Mouse (Mus musculus): ENCODE measurements at regions not wholly inside any gene's neighbourhood (a gene's known extent, or its start where the extent isn't known, plus 50 kb on each side); places are given as distances from the start of the nearest gene placed in this dataset.

DNA sequence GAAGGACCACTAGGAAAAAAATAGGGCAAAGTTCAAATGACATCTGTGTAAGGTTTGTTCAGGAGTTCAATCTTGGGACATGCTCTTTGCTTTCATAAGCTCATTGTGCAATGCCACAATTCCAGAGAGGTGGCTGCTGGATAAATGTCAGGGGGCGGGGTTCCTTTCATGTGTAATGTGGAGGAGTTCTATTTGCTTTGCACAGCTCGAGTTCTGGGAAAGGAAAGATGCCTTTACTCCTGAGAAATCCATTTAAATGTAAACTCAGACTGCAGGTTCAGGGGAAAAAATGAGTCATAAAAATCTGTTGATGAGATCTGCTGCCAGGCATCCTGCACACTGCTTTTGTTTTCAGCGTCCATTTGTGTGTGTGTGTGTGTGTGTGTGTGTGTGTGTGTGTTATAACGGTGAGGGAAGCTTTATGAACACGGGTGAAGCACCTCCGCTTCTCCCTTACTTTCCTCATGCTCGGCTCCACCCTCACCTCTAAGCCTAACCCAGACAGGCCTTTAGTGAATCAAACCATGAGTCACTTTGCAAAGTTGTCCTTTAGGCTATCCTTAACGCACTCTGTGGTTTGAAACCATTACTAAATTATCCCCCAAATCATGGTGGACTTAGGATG lies 99.9 kb upstream of the Acsl4 start:
- Histone ChIP-seq H3K4me1 (ENCODE audit: control insufficient read depth, insufficient read depth, low read length) (no peaks in the 10 kb centered on the region), H3K36me3 (ENCODE audit: control insufficient read depth, insufficient read depth, low read length) (no peaks in the 10 kb centered on the region), H3K9ac (ENCODE audit: low read depth, low read length) (no peak overlapping the region), H3K27me3 (ENCODE audit: control insufficient read depth, insufficient read depth, low read length) (no peaks in the 10 kb centered on the region), H3K4me3 (ENCODE audit: low read depth, low read length) (no peak overlapping the region), H3K27ac (ENCODE audit: low read depth, low read length) (no peak overlapping the region), H3K9me3 (replicated peaks; ENCODE audit: control insufficient read depth, low read length) (no peaks in the 10 kb centered on the region), H3K4me2 (no peak overlapping the region)
- ATAC-seq (replicated peaks; ENCODE audit: insufficient number of reproducible peaks, low FRiP score, low TSS enrichment), result no peak
- WGBS (ENCODE audit: insufficient replicate concordance), result 59% methylated on average over 8 of the region's 8 CpGs

DNA sequence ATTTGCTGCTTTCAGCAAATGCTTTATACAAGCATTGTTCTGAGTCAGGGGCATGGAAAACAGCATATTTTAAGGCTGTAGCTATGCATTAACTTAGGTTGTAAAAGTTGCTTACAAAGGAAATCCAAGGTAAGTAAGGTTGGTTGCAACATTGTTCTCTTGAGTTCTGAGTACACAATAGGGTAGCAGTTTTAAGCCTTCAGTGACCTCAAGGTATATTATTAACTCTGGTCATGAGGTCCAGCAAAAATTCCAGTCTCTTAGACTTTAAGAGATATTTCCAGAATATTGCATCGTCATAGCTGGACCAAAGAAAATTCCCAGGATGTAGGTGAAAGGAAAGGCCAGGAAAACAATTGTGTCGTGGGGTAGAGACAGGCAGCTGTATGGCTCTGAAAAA lies 110.8 kb upstream of the Acsl4 start:
- Histone ChIP-seq H3K9ac (ENCODE audit: low read depth, low read length) (no peak overlapping the region), H3K27ac (ENCODE audit: low read depth, low read length) (no peak overlapping the region)
- WGBS (ENCODE audit: insufficient replicate concordance), result 72% methylated on average over 2 of the region's 2 CpGs

DNA sequence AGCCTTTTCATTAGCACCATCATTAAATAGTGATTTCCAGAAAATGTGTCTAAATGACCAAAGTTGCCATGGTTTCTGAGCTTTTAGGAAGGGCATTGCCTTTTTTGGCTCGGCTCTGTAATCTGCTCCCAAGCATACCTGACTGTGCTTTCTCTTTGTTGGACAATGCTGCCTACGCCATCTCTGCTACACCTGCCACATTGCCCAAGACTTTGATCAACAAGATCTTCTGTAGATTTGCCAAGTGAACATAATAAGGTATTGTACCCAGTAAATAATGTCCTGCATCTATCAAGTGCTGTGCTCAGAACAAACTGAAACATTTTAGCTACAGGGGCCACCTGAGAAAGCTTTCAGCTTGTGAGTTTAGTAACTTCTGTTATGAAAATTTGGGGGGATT lies 114.6 kb upstream of the Acsl4 start:
- Histone ChIP-seq H3K4me1 (ENCODE audit: control insufficient read depth, insufficient read depth, low read length) (no peaks in the 10 kb centered on the region), H3K4me2 (no peak overlapping the region), H3K27ac (ENCODE audit: low read depth, low read length) (no peak overlapping the region), H3K9me3 (replicated peaks; ENCODE audit: control insufficient read depth, low read length) (no peaks in the 10 kb centered on the region), H3K27me3 (ENCODE audit: control insufficient read depth, insufficient read depth, low read length) (no peaks in the 10 kb centered on the region), H3K36me3 (ENCODE audit: control insufficient read depth, insufficient read depth, low read length) (no peaks in the 10 kb centered on the region), H3K4me3 (ENCODE audit: low read depth, low read length) (no peak overlapping the region), H3K9ac (ENCODE audit: low read depth, low read length) (no peak overlapping the region)
- ATAC-seq (replicated peaks; ENCODE audit: insufficient number of reproducible peaks, low FRiP score, low TSS enrichment), result no peak
- 76% methylated on average over 2 of the region's 2 CpGs for WGBS (ENCODE audit: insufficient replicate concordance)

More for the DNA sequence above, 110.8 kb upstream of the Acsl4 start:
- Histone ChIP-seq H3K4me2 (no peak overlapping the region), H3K4me1 (ENCODE audit: control insufficient read depth, insufficient read depth, low read length) (no peaks in the 10 kb centered on the region), H3K27me3 (ENCODE audit: control insufficient read depth, insufficient read depth, low read length) (no peaks in the 10 kb centered on the region), H3K4me3 (ENCODE audit: low read depth, low read length) (no peak overlapping the region), H3K36me3 (ENCODE audit: control insufficient read depth, insufficient read depth, low read length) (no peaks in the 10 kb centered on the region), H3K9me3 (replicated peaks; ENCODE audit: control insufficient read depth, low read length) (no peaks in the 10 kb centered on the region)
- ATAC-seq (replicated peaks; ENCODE audit: insufficient number of reproducible peaks, low FRiP score, low TSS enrichment), result no peak

DNA sequence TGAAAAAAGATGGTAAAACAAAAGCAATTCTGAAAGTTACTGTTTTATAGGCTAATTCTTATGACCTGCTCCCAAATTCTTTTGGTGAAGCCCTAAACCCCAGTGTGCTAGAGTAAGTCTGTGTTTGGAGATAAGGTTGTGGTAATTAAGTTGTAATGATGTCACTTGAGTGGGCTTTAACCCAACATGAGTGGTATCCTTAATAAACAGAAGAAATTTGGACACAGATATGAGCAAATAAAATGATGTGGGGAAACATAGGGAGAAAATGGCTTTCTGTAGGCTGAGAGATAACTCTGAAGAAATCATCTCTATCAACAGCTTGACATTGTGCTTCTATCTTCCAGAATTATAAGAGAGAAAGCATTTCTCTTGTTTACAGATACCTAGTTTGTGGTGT lies 117.1 kb upstream of the Acsl4 start:
- Histone ChIP-seq H3K27me3 (ENCODE audit: control insufficient read depth, insufficient read depth, low read length) (no peaks in the 10 kb centered on the region; the same call in 1 of the 2 replicates), H3K9ac (ENCODE audit: low read depth, low read length) (no peak overlapping the region), H3K4me3 (ENCODE audit: low read depth, low read length) (no peak overlapping the region), H3K27ac (ENCODE audit: low read depth, low read length) (no peak overlapping the region), H3K36me3 (ENCODE audit: control insufficient read depth, insufficient read depth, low read length) (no peaks in the 10 kb centered on the region), H3K4me1 (ENCODE audit: control insufficient read depth, insufficient read depth, low read length) (no peaks in the 10 kb centered on the region), H3K4me2 (no peak overlapping the region), H3K9me3 (replicated peaks; ENCODE audit: control insufficient read depth, low read length) (no peaks in the 10 kb centered on the region)
- no peak for ATAC-seq (replicated peaks; ENCODE audit: insufficient number of reproducible peaks, low FRiP score, low TSS enrichment)

DNA sequence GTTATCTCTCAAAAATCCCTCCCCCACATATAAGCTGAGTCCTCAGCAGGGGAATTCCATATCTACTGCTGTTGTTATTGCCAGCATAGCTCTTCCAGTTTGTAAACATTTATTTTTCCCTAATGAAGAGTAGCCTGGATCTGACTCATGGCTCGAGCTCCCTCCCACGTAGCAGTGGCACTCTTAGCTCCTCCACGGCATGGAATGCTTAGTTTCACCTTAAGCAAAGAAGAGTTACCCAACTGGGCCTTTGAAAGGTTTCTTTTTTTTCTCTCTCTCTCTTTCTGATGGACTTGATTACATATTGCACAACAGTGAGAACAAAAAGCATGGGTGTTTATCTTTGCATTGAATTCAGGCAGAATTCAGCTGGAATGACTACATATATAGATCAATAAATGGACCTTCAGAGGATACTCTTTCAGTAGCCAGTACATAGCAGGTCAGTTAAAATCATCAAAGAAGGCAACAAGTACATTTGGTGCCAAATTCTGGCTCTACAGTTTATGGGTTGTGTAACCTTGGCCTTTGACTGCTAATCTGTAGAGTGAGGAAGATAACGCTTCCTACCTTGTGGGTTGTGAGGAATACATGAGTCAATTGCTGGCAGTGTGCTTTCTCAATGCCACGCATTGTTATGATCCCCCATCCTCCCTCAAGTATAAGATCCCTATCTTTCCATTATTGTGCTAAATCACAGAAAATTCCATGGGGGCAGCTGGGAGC lies 126.2 kb upstream of the Acsl4 start:
- Histone ChIP-seq H3K27me3 (ENCODE audit: control insufficient read depth, insufficient read depth, low read length) (no peaks in the 10 kb centered on the region; the same call in 1 of the 2 replicates), H3K9me3 (replicated peaks; ENCODE audit: control insufficient read depth, low read length) (no peaks in the 10 kb centered on the region), H3K27ac (ENCODE audit: low read depth, low read length) (no peak overlapping the region), H3K4me2 (no peak overlapping the region), H3K36me3 (ENCODE audit: control insufficient read depth, insufficient read depth, low read length) (no peaks in the 10 kb centered on the region), H3K9ac (ENCODE audit: low read depth, low read length) (no peak overlapping the region), H3K4me3 (ENCODE audit: low read depth, low read length) (no peak overlapping the region), H3K4me1 (ENCODE audit: control insufficient read depth, insufficient read depth, low read length) (no peaks in the 10 kb centered on the region)
- no peak for ATAC-seq (replicated peaks; ENCODE audit: insufficient number of reproducible peaks, low FRiP score, low TSS enrichment)
- WGBS (ENCODE audit: insufficient replicate concordance), result 82% methylated on average over 5 of the region's 5 CpGs

DNA sequence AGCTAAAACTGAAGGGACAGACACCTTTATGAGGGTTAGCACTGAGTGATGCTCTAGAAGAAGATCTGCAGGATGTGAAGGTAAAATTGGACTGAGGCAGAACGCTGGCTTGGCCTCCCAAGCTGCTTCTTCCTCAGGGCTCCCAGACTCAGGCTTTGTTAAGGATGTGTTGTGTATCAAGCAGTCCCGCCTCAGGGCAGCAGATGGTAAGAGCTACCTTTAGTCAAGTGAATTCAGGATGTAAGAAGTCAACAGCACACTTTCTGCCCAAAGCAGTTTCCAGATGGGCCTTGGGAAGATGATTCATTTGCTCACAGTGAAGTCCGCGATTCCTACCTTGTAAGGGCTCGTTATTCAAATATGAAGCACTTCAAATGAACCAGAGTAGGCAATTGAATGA lies 126.9 kb upstream of the Acsl4 start:
- no peak for ATAC-seq (replicated peaks; ENCODE audit: insufficient number of reproducible peaks, low FRiP score, low TSS enrichment)
- Histone ChIP-seq H3K4me2 (no peak overlapping the region), H3K27ac (ENCODE audit: low read depth, low read length) (no peak overlapping the region), H3K27me3 (ENCODE audit: control insufficient read depth, insufficient read depth, low read length) (no peaks in the 10 kb centered on the region), H3K9me3 (replicated peaks; ENCODE audit: control insufficient read depth, low read length) (no peaks in the 10 kb centered on the region), H3K4me1 (ENCODE audit: control insufficient read depth, insufficient read depth, low read length) (no peaks in the 10 kb centered on the region), H3K9ac (ENCODE audit: low read depth, low read length) (no peak overlapping the region), H3K36me3 (ENCODE audit: control insufficient read depth, insufficient read depth, low read length) (no peaks in the 10 kb centered on the region), H3K4me3 (ENCODE audit: low read depth, low read length) (no peak overlapping the region)
- 77% methylated on average over 5 of the region's 5 CpGs for WGBS (ENCODE audit: insufficient replicate concordance)

DNA sequence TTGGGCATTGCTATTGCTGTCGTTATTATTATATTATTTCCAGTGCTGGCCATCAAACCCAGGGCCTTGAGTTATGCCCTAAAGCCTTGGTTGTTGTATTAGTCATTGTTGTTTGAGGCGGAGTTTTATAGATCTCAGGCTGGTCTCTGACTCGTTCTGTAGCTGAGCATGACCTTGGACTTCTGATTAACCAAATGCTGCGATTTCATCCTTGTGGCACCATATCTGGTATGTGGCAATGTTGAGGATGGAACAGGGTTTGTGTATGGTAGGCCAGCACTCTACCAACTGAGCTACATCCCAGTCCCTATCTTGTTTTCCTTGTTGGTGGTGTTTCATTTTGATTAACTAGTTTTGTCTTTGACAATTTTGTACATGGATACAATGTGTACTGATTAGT lies 130.7 kb upstream of the Acsl4 start:
- no peaks in the 10 kb centered on the region for H3K4me1 ChIP-seq (ENCODE audit: control insufficient read depth, insufficient read depth, low read length)
- 78% methylated on average over 4 of the region's 4 CpGs for WGBS (ENCODE audit: insufficient replicate concordance)
- H3K4me3 ChIP-seq (ENCODE audit: low read depth, low read length), result no peak overlapping the region
- no peak overlapping the region for H3K27ac ChIP-seq (ENCODE audit: low read depth, low read length)
- no peak overlapping the region for H3K4me2 ChIP-seq
- H3K9me3 ChIP-seq (replicated peaks; ENCODE audit: control insufficient read depth, low read length), result no peaks in the 10 kb centered on the region
- H3K9ac ChIP-seq (ENCODE audit: low read depth, low read length), result no peak overlapping the region
- no peak for ATAC-seq (replicated peaks; ENCODE audit: insufficient number of reproducible peaks, low FRiP score, low TSS enrichment)
- no peaks in the 10 kb centered on the region for H3K36me3 ChIP-seq (ENCODE audit: control insufficient read depth, insufficient read depth, low read length)
- no peaks in the 10 kb centered on the region for H3K27me3 ChIP-seq (ENCODE audit: control insufficient read depth, insufficient read depth, low read length)

DNA sequence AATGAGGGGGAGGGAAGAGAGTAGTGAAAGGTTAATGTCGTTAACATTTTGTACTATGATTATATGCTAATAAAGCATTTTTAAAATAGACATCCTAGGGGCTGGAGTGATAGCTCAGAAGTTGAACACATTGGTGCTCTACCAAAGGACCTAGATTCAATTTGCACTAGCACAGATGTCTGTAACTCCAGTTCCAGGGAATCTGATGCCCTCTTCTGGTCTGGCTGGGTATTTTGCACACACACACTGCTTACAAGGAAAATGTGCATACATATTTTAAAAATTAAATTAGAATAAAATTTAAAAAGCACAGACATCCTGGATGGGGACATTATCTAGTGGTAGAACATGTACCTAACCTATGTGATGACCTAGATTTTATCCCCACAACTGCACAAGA lies 136.6 kb upstream of the Acsl4 start:
- Histone ChIP-seq H3K4me2 (no peak overlapping the region), H3K9ac (ENCODE audit: low read depth, low read length) (no peak overlapping the region), H3K27me3 (ENCODE audit: control insufficient read depth, insufficient read depth, low read length) (no peaks in the 10 kb centered on the region), H3K4me1 (ENCODE audit: control insufficient read depth, insufficient read depth, low read length) (no peaks in the 10 kb centered on the region), H3K9me3 (replicated peaks; ENCODE audit: control insufficient read depth, low read length) (no peaks in the 10 kb centered on the region), H3K4me3 (ENCODE audit: low read depth, low read length) (no peak overlapping the region), H3K36me3 (ENCODE audit: control insufficient read depth, insufficient read depth, low read length) (no peaks in the 10 kb centered on the region), H3K27ac (ENCODE audit: low read depth, low read length) (no peak overlapping the region)
- WGBS (ENCODE audit: insufficient replicate concordance), result 44% methylated on average over 1 of the region's 1 CpGs
- ATAC-seq (replicated peaks; ENCODE audit: insufficient number of reproducible peaks, low FRiP score, low TSS enrichment), result no peak

DNA sequence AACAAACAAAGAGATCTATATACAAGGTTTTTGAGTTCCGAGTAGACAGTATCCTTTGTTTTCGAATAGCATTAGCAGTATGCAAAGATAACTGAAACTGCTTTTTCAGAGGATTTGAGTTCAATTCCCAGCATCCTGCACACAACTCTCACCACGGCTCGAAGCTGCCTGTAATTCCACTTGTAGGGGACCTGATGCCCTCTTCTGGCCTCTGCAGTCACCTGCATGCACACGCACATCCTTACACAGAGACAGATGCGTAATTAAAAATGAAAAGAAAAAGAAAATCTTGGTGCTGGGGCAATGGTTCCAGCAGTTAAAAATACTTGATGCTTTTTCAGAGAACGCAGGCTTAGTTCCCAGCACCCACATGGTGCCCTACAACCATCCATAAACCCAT lies 139.6 kb upstream of the Acsl4 start:
- Histone ChIP-seq H3K9me3 (replicated peaks; ENCODE audit: control insufficient read depth, low read length) (no peaks in the 10 kb centered on the region), H3K9ac (ENCODE audit: low read depth, low read length) (no peak overlapping the region), H3K4me3 (ENCODE audit: low read depth, low read length) (no peak overlapping the region), H3K4me1 (ENCODE audit: control insufficient read depth, insufficient read depth, low read length) (no peaks in the 10 kb centered on the region), H3K27ac (ENCODE audit: low read depth, low read length) (no peak overlapping the region), H3K27me3 (ENCODE audit: control insufficient read depth, insufficient read depth, low read length) (no peaks in the 10 kb centered on the region), H3K4me2 (no peak overlapping the region), H3K36me3 (ENCODE audit: control insufficient read depth, insufficient read depth, low read length) (no peaks in the 10 kb centered on the region)
- ATAC-seq (replicated peaks; ENCODE audit: insufficient number of reproducible peaks, low FRiP score, low TSS enrichment), result no peak
- WGBS (ENCODE audit: insufficient replicate concordance), result 46% methylated on average over 7 of the region's 7 CpGs
